Mouse (Mus musculus) thymus, postnatal 14 days (tissue): ENCODE data around the gene Rpl23a.
"Not testable (repeated sequence)": the region's sequence is repeated elsewhere in the genome, so short reads cannot be mapped to it uniquely, and the experiment has no call there.

Experiments
- DNase-seq: peaks from one replicate; pipeline ENCODE4 v3.0.0; 2021

Gene Rpl23a

DNA sequence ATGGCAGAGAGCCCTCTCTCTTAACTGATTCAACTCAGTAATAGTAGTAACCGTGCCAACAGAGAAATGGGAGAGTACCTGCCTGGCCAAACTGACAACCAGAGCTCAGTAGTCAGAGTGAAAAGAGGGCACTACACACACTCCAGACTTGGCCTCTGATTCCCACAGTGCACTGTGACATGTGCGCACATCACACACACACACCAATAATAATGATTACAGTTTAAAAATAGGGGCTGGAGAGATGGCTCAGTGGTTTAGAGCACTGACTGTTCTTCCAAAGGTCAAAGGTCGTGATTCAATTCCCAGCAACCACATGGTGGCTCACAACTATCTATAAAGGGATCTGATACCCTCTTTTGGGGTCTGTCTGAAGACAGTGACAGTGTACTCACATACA lies 45.4 kb downstream of the Rpl23a start:
- no peak for DNase-seq

DNA sequence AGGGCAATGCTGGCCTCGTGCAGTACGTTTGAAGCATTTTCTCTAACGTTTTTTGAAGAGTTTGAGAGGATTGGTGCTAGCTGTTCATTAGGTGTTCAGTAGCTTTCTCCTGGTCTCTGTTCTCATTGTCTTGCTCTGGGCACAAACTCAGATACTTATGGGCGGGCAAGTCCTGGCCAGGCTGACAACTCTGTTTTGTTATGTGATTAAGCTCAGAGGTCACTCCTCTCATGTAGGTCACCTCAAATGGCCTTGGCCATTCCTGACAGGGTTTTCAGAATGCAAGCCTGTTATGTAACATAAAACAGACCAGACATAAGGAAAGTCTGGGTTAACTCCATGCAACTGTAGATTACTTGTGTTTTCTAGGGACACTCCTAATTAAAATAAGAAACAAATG lies 45.8 kb downstream of the Rpl23a start:
- DNase-seq, result no peak

DNA sequence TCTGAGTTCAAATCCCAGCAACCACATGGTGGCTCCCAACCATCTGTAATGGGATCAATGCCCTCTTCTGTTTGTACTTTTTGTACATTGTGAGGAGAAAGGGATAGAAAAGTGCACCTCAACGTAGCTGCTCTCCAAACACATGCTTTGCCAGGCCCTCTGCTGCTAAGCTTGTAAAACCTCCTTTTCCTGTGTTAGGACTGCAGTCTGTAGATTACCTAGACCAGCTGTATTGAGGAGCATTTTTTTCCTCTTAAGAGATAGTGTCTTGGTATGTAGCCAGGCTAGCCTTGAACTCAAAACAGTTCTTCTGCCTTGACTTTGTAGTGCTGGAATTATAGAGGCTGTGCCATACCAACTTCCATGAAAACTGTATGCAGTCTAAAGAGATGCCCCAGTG lies 47.3 kb downstream of the Rpl23a start:
- no peak for DNase-seq

DNA sequence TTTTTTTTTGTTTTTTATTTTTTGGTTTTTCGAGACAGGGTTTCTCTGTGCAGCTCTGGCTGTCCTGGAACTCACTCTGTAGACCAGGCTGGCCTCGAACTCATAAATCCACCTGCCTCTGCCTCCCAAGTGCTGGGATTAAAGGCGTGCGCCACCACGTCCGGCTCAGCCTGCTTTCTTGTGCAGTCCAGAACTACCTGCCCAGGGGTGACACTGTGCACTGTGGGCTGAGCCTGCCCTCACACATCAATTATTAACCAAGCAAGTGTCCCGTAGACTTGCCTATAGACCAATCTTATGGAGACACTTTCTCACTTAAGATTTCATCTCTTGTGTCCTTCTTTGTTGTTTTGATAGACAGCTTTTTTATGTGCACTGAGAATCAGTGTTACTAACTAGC lies 48.1 kb downstream of the Rpl23a start:
- DNase-seq, result not testable (repeated sequence)

DNA sequence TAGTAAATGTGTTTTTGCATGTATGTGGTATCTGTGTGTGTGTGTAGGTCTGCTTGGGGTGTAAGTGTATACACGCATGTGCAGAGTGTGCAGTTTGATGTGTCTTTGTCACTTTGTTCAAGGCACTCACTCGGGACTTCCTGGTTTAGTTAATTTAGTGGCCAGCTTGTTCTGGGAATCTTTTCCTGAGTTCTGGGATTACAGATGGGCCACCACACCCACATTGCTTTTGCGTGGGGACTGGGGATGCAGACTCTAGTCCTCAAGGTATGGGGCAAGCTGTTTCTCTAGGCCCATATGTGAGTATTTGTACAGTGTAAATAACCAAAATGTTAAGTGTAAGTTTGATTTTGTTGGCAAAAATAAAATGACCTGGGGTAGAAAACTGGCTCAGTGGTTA lies 49.0 kb downstream of the Rpl23a start:
- DNase-seq, result no peak

DNA sequence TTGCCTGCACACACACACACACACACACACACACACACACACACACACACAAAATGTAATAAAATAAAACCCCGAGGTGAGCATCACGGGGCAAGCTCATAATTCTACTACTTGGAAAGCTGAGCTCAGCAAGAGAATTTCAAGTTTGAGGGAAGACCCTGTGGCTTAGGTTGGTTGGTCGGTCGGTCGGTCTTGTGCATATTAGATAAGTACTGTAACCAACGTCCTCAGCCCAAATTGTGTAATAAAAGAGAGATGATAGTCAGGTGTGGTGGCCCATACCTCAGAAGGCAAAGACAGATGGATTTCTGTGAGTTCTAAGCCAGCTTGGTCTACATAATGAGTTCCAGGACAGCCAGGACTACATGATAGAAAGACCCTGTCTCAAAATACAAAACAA lies 49.5 kb downstream of the Rpl23a start:
- no peak for DNase-seq
